Mouse (Mus musculus): Measurements from ENCODE around the gene Wars2. TPM values are rescaled to one million over a fixed set of nuclear protein-coding genes. Genes with fewer than 3 reads are reported as not detected.

The Wars2 gene
- total RNA-seq, 2 experiments from 2014 or later = 7.2 to 10.1 TPM

DNA sequence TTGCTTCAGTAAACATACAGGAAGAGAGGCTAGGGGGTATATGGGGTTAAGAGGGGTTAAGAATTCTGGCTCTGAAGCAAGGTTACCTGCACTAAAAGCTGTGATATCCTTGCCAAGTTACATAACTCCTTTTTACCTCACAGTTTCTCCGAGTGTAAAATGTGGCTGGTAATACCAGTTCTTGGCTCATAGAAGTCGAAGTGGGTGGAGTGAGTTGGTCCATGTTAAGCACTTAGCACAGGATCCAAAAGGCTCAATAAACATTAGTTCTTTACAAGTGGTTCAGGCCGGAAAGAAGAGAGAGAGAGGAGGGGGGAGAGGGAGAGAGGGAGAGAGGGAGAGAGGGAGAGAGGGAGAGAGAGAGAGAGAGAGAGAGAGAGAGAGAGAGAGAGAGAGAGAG, 104.5 kb downstream of the Wars2 start:
- no peak for DNase-seq (ENCODE audit: extremely low spot score in 1 of 2, low spot score in 1 of 2)

DNA sequence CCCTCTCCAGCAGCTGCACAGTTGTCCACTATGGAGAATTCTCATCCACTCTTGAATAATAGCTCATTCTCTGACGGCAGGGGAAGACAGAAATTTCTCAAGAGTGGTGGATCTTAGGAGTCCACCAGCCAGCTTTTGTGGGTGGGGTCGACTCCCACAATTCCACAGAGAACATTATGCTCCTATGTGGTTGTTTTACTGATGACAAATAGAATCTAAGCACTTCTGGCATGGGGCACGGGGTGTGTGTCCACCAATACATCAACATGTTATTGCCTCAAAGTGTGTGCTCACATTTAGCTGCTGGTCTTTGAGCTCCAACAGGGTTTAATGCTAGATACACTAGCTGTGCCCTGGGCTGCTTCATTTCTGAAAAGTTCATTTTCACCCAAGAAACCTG, 105.8 kb downstream of the Wars2 start:
- no peak for DNase-seq (ENCODE audit: extremely low spot score in 1 of 2, low spot score in 1 of 2)

GRCm38 (mm10) chr3:99247586-99247985, 106.7 kb downstream of the Wars2 start:
- DNase-seq (ENCODE audit: extremely low spot score in 1 of 2, low spot score in 1 of 2) = no peak

DNA sequence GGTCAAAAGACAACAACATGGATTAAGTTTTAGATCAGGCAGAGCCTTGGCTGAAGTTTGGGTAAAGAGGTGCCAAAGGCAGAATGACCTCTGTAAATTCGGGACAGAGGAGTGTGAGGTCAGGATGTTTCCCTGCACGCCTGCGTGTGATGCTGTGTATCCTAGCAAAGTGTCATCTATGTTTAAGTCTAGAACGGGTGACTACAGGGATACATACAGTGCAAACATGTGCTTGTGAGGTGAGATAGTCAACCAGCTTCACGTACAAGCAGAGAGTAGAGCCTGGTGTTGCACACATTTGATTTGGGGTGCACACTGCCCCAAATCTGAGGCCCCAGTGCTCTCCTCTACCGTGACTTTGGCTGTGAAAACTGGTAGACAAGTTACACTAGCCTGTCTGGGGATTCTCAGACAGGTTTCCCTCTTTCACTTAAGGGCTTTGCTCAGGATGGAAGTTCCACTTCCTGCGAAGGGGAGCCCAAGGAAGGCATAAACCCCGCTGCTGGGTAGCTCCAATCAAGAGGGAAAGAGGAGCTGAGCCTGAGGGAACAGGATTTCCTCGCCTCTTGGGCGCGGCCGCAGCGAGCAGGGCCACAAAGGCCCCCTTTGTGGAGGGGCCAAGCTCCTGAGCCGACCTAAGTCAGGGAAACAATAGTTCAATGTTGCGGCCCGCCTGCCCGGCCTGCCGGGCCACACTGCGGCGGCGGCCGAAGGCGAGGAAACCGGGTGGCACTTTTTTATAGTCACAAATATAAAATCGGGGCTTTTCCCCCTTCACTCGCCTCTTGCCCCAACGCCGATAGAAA, 107.3 kb downstream of the Wars2 start:
- DNase-seq (ENCODE audit: extremely low spot score in 1 of 2, low spot score in 1 of 2) = no peak

DNA sequence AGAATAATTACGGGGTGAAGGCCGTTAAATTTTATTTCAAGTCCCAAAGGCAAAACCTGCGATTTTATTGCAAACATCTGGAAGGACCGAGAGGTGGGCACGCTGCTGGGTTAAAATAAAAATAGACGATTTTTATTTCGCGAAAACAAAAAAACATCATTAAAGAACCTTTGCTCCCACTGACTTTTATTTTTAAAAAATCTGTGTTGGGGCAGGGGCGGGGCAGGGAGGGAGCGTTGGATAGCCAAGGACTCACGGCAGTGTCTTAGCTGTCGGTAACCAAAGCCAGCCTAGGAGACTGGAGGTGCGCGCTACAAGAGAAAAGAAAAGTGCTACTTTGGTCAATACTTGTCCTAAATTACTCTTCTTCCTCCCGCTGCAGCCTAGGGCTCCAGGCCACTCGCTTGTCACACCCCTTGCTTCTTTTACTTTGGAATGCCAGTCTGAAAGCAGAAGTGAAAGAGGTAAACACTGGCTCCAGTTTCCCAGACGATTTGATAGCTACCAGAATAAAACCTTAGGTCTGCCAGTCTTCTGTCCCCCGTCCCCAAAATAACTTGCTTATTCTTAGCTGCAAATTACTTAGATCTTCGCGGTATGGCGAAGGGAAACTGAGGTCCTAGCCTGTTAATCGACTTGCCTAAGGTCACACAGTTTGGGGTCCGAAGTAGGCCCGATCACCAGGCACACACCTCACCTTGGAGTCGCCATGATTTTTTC, 108.1 kb downstream of the Wars2 start:
- DNase-seq (ENCODE audit: extremely low spot score in 1 of 2, low spot score in 1 of 2) = no peak

DNA sequence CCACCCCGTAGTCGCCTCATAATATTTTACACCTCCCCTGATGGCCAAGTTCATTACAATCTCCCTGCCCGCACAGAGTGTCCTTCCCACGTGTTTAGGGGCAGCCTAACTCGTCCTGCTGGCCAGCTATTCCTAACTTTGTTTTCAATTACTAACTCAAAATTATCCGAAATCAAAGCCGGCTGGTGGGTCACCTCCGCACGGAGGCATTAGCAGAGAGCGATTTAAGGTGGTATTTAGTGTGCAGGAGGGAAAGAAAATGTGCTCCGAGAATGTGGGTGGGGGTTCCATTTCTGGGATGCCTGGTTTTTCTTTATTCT, 108.6 kb downstream of the Wars2 start:
- DNase-seq (ENCODE audit: extremely low spot score in 1 of 2, low spot score in 1 of 2) = no peak

GRCm38 (mm10) chr3:99249906-99250305, 109.0 kb downstream of the Wars2 start:
- DNase-seq (ENCODE audit: extremely low spot score in 1 of 2, low spot score in 1 of 2) = no peak

DNA sequence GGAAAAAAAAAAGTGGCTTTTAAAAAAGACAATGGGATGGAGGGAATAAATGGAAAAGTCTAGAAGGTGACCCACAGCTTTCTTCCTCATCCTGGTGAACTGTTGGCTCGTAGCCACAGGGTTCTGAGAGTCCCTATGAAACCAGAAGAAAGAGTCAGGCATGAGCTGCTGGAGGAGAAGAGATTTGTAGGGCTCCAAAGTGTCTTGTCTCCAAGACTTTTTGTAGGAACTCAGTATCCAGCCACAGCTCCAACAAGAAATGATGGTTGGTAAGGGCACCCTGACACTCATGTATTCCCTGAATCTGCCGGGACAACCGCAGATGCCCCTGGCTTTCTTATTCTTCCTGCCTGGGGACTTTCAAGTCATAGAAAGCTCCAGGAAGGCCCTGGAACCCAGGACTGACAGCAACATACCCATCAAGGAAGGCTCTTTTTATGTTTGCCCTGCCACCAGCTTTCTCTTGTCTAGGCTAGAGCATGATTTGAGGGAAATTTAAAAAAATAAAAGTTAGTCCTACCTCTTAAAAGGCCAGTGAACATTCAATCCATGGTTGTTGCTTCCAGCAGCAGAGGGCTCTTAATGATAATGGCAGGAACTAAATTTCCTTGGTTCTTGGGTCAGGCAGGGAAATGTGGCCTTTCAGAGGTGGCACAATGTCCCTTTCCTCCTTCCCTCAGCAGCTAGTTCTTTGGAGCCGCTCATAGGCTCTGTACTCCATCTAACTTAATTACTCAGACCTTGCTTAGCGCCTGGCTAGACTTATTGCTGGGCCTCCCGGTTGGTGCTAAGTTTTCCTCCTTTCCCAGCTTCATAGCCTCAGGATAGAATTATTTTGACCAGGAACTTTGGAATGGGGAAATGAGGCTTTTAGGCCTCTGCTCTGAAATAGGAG, 110.7 kb downstream of the Wars2 start:
- DNase-seq (ENCODE audit: extremely low spot score in 1 of 2, low spot score in 1 of 2) = no peak

- DNase-seq (ENCODE audit: extremely low spot score in 1 of 2, low spot score in 1 of 2) = no peak
Observed at GRCm38 (mm10) chr3:99252461-99253091, 111.7 kb downstream of the Wars2 start.

DNA sequence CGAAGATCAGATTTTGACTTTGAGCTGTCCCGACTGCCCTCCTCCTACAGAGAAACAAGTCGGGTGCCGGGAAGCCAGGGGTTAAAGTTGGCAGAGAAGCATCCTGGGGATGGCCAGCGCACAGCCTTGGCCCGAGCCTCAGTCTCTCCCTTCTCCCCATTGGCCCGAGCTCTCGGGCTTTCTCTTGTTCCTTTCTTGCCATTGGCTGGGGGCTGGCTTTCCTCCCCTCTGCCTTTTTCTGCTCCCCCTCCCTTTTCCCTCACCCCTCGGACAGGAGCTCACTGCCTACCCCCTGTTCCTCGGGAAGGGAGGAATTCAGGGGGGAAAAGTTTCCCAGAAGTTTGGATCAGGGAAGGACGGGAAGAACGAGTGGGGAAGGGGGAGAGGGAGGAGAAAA, 112.2 kb downstream of the Wars2 start:
- no peak for DNase-seq (ENCODE audit: extremely low spot score in 1 of 2, low spot score in 1 of 2)

DNA sequence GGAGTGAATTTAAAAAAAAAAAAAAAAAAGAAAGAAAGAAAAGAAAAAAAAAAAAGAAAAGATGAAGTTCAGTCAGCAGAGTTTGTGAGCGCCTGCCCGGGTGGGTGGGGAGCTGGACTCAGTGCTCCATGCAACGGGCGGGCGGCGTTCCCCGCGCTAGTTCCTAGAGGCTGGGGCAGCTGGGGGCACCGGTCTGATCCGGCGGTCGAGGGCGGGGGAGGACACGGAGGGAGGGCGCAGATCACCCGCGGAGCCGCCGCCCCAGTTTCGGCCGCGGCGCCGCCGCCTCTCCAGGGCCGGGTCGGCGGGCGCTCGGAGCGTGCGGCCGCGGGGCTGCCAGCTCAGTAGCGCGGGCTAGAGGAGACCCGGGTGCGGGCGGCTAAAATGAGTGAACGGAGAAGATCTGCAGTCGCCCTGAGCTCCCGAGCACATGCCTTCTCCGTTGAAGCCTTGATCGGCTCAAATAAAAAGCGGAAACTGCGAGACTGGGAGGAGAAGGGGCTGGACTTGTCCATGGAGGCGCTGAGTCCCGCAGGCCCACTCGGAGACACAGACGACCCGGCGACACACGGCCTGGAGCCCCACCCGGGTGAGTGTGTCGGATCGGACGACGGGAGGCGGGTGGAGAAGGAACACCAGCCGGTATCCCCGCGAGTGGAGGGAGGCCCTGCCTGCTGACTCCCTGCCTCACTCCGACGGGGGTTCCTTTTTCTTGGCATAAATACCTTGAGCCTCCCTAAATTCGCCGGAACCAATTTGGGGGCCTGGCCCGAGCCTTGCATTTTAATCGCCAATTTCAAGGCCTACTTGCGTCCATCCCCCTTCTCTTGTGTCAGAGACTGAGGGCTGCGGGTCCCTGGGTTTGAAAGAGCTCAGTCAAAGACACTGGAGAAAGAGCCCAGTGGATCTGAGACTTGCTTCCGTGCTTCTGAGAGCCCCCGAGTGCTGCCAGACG, 112.9 kb downstream of the Wars2 start:
- DNase-seq (ENCODE audit: extremely low spot score in 1 of 2, low spot score in 1 of 2) = no peak

DNA sequence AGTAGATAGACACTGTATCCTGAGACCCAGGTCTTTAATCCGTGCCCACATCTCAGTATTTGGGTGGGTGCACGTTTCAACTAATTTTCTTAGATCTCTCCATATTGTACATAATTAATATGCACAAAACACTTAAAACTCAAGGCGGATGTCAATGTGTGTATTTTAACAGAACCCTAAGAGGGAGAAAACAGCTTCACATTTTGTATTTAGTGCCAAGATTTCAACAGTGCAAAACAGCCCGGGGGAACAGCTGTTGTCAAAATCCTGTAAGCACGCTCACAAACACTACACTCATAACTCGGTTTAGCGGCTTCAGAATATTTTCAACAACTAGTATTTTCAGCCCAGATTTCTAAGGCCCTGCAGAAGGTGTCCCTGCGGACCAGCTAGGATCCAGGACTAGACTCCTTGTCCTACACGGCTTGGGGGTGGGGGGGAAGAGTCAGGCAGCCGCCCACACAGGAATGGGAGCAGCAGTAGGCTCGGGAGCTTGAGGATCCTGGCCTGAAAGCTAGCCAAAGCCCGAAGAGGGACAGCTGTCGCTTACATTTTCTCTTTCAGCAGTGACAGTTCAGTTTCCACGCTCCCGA, 113.8 kb downstream of the Wars2 start:
- no peak for DNase-seq (ENCODE audit: extremely low spot score in 1 of 2, low spot score in 1 of 2)

- DNase-seq (ENCODE audit: extremely low spot score in 1 of 2, low spot score in 1 of 2) = no peak
Observed at GRCm38 (mm10) chr3:99255411-99256365, 114.8 kb downstream of the Wars2 start.

- DNase-seq (ENCODE audit: extremely low spot score in 1 of 2, low spot score in 1 of 2) = no peak
Observed at GRCm38 (mm10) chr3:99256366-99256750, 115.5 kb downstream of the Wars2 start.

GRCm38 (mm10) chr3:99256766-99257165, 115.9 kb downstream of the Wars2 start:
- no peak for DNase-seq (ENCODE audit: extremely low spot score in 1 of 2, low spot score in 1 of 2)

GRCm38 (mm10) chr3:99257586-99258577, 117.0 kb downstream of the Wars2 start:
- no peak for DNase-seq (ENCODE audit: extremely low spot score in 1 of 2, low spot score in 1 of 2)

DNA sequence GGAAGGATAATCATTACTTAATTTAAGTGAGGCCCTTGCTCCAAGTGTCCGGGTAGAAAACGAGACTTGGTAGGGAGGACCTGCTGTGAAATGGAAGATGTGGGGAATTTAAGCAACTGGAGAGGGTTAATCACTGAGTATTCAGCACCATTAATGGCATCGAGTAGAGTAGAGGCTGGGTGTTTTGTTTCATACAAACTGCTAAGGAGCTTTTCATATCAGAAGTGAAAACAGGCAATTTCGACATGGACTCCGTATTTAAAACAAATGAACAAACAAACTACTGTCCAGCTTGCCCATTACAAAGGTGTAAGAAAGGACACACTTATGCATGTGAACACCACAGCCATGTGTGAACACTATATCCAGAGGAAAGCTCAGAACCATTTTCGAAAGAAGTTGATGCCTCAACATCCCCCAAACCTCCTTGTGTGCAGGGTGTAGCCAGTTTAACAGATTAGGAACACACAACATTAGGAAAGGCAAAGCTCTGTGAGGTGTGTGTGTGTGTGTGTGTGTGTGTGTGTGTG, 118.9 kb downstream of the Wars2 start:
- no peak for DNase-seq (ENCODE audit: extremely low spot score in 1 of 2, low spot score in 1 of 2)

All from layer of hippocampus, postnatal 25 days (tissue).